Mouse (Mus musculus): Measurements from ENCODE around the gene Ifih1.

The Ifih1 gene

DNA sequence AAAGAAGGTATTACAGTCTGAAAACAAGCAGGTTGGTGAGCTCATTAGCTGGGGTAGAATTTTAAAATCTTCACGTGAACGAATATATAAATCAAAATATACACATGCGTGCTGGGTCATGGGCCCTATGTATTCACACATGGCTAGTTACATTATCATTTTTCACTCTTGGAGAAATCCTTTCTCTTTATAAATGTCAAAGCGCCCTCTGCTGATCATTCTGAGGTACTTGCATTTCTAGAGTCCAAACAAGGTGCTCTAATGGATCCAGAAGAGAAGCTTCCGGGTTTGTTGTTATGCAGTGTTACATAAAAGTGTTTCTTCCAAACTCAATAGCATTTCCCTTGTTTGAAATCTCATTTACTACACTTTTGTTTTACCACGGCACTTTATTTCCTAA, 15.6 kb downstream of the Ifih1 start:
- DNase-seq, result peak in 1 of 2 experiments; percentile 23

DNA sequence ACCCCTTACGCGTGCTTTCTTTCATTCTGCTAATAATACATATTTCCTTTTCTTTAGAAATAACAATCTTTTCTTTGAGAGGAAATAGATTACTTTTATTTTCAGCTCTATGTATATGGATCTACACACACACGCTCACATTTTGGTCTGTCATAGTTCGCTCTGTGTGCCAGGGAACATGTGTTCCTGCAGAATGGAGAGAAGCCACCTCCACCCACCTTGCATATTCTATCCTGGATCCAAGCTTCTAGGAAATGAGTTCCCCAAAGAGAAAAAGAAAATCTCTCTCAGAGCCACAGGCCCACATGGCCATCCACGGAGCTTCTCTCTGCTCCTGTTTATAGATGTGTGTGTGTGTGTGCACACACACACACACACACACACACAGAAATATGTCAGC, 17.7 kb downstream of the Ifih1 start:
- DNase-seq, result no peak

DNA sequence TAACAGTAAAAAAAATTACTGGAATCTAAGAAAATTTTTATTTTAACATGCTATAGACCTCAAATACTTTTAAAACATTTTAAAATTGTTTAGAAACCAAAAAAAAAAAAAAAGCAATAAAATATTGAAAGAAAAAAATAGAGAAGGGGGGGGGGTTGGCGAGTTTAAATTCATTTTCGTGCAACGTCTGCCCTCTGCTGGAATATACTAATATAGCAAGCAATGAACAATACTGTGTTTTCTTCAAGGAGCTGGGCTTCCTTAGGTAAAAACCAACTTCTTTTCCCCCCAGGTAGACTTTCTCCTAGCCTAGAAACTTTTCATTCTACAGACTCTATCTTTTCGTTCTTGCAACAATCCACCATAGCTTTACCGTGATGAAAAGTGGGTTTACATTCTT, 18.3 kb downstream of the Ifih1 start:
- DNase-seq, result no peak

DNA sequence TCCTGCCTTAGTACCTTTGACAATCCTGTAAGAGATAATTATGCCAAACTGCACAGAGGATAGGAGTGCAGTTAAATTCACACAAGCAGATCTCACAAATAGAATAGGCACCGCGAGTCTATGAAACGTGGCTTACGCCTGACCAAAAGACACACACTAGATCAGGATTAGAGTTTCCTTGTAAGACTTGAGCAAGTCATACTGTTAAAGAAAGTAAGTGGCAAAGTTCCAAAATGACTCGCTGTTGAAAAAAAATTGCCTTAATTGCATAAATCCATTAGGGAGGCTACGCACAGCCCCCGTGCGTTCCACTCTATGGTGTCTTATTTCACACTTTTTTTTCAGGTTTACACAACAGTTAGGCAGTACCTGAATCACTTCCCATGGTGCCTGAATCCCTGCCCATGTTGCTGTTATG, 23.0 kb downstream of the Ifih1 start:
- DNase-seq, result no peak

DNA sequence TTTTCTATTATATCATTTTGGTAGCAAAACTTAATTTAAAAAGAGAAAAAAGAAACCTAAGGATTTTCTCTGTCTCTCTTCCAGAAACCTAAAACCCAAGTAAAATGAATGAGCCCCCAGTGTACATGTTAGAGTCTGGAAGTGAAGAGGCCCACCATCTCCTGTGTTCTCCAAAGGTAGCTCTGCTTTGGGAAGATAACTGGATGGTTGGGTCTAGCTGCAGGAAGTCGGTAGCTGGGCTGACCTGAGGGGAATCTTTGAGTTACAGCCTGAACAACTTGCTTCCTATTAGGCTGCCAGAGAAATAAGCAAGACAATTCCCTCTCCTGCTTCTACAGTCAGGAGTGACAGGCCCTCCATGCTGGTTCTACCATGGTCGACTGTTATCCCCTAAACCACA, 26.4 kb downstream of the Ifih1 start:
- no peak for DNase-seq

DNA sequence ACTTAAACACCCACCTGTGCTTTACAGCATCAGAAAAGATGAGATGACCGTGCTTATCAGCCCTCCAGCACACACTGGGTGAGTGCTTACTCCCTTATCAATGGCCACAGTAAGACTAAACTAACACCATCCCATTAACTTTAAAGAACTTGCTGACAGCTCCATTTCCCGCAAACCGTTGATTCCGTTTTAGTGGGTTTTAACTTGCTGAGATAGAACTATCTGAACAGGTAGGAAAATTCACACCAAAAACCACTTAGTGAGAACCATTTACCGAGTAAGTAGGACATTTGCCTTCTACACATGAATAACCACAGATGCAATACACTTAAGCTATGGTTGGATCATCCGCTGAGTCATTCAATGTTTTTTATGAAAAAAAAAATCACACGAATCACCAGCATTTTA, 27.1 kb downstream of the Ifih1 start:
- DNase-seq, result no peak

DNA sequence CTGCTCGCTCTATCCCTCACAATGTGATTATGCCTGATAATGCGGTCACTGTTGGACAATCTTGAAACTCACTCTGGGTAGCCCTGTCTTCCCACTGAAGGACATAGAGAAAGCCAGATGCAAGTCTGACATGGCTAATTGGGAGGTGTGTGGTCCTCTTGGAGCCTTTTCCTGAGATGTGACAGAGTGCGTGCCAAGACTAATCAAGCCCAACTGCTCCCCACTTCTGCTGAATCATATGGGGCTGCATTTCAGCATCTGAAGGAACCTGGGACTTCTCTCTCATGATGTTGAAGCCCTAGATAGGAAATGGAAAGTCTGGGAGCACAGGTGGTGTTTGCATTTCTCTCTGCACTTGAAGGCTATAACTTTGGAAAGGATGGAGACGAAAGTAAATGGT, 32.9 kb downstream of the Ifih1 start:
- no peak for DNase-seq

DNA sequence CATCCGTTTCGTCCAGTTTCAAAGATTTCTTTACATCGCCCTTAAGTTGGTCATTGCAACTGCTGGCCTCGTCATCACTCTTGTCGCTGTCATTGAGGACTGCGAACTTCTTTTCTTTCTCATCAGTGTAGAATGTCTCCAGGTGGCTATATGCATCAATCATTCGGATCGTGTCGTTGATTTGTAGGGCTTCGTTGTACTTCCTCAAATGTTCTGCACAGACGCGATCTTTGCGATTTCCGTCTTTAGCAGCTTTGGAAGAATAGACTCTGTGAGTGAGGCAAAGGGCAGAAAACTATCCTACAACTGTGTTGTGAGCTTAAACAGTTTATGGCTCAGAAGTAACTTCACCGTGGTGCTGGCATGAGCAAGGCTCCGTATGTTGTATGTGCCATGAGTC, 39.9 kb downstream of the Ifih1 start:
- DNase-seq, result no peak

DNA sequence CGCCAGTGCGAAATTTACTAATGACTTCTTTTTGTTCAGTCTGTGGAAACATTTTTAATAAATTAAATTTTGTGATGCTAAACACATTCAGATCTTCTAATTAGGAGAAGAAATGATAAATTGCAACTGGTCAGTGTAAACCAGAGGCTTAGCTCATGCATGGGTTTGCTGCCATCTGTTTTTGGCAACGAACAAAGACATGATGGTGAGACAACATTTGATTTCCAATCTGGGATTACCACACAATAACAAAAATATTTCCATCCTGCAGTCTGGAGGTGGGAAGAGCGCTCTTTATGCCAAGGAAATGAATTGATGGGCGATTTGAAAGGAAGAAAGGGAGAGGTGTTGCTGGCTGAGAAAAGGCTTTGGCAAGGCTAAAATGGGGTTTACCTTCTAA, 42.5 kb downstream of the Ifih1 start:
- no peak for DNase-seq

DNA sequence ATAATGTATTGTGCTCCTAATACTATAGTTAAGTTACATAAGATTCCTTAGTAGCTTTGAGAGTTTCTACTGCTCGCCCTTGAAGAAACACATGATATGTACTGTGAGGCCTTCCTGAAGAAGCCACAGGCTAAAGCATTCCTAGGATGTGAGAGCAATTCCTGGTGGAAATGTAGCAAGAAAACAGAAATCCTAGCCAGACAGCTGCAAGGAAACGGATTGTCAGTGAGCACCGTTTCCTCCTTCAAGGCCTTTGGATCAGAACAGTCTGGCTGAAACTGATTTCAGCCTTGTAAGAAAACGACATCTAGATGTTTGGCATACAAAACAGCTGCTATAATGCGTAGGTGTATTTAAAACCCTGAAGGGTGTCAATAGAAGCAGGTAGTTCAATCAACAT, 49.5 kb downstream of the Ifih1 start:
- no peak for DNase-seq

DNA sequence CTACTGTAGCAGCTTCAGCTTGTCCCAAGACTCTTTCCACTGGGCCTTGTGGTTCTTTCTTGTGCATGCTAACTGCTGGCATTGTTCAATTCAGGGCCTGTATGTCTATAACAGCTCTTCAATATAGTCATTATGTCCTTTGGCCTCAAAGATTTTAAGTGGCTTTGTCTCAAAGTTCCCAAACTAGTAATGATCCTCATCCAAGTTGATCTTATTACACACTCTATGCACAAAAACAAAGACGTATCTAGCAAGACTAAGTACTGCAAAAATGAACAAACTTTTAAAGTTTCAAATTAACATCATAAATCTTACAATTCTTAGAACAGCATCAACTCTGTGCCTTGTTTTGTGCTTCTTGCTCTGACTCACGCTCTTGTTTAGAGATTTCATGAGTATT, 51.6 kb downstream of the Ifih1 start:
- DNase-seq, result no peak

DNA sequence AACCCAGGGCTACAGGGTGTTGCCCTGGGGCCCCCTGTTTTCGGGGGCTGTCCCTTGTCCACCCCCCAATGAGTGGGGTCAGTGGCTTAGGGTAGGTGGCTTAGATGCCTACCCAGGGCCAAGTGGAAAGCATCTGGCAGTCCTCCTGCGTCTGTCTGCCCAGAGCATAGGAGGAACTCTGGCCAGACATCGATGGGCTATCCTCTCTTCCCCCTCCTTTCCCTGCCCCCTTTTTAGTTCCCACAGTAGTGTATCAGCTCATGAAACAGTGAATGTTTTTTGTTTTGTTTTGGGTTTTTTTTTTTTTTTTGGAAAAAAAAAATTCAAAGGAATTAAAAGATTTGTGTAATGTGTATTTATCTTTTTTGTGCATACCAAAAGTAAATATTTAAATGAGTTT, 54.5 kb downstream of the Ifih1 start:
- DNase-seq, result no peak

DNA sequence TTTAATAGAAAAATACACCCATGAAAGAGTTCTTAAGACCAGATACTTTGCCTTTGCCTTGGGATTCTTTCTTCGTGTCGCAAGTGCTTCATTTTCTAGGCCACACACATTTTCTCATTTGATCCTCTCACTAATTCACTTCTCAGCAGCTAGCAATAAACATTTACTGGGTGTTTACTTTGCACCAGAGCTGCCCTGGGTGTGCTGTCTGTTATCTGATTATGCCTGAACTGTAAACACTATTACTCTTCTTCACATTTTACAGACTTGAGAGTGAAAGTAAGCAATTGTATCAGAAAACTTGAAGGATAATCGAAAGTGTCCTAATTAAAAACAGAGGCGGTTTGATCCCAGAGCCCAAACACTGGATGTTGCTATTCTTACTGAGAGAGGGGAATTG, 56.7 kb downstream of the Ifih1 start:
- no peak for DNase-seq

DNA sequence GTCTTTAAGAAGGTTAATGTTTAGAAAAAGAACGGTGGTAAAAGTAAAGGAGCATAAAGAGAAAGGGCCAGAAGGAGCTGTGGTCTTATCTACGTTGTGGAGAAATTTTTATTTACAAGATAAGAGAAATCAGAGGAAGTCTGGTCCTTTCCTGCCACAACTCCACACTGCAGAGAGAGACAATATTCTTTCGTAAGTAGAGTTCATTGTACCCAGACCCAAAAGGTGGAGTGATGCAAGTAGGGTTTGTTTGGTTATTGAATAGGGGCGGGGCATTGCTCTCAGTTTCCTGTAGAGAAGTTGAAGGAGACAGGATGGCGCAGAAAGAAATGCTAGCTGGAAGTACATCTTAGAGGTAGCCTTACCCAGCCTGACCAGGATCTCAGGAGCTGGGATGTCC, 60.3 kb downstream of the Ifih1 start:
- no peak for DNase-seq

DNA sequence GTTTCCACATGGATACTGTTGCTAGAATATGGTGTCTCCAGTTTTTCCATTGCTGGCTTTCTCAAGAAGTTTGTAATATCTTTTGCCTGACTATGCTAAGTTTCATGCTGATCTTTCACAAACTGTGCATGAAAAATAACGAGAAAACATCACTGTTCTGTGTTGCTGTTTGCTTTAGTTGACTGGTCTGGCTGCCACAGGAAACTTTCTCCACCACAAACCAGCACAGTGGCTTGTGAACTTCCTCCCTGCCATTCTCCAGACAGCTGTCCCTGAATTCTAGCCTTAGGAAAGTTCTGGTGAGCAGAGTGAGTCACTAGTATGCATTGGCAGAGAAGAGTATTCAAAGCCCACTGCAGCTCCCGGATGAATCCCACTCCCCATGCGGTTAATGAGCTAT, 71.1 kb downstream of the Ifih1 start:
- DNase-seq, result no peak

DNA sequence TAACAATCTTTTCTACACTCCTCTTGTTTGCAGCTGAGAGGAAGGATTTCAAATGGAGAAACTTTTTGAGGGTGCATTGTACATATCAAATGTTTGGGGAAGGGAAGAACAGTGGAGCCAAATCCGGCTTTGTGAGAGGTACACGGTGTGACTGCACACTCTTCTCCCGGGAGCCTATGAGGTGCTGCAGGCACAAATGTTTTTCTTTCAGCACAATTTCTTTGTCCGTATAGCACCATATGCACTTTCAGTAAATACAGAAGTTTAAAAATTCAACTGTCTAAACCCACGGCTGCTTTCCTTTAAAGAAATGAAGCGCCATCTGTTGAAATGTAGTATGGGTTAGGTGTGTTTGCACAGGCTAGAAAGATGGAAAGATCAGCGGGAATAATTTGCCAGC, 71.8 kb downstream of the Ifih1 start:
- DNase-seq, result no peak

DNA sequence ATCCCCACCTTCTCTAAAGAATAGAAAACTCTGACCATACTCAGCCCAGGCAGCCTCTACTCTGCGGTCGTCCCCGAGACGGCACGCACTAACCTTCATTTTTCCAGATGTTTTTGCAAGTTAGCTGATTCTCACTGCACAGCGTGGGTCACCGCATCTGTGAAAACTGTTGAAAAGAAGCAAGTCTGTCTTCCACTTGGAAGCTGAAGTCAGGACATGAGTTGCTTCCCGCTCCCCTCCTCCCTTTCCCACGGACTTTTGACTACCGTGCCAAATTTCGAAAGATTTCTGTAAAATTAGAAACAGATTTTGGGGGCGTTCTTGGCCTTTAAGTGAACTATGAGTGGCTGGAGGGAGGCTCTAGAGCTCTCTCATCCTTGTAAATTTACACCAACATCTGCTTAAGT, 72.3 kb downstream of the Ifih1 start, which contains the start of gene Fap:
Fap (minus strand) TSS at position 323 of the 407 bp plus-strand sequence.
- no peak for DNase-seq

DNA sequence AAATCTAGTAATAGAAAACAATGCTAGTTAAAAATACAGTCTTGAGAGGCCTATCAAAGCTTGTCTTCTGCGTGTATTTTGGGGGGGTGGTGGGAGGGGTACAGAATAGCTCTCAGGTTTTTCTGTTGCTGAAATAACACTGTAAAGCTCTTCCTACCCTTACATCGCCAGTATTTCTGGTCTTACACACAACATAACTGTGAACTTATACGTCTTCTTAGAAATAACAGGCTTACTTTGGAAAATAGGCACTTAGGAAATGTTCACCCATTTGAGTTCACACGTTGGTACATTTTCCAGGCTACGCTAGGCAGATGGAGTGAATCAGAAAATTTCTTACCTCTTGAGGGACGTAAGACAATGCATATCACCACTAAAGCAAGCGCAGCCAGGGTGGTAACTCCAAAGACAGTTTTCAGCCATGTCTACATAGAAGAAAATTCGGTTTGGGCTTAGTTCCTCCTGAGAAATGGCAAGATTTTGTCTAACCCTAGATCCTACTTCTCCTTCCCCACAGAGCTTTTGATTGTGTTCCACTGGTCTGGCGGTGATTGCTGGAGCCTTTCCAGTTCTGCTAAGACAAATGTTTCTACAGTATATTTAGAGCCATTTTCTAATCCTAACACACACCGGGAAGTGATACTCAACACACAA, 72.8 kb downstream of the Ifih1 start:
- no peak for DNase-seq

DNA sequence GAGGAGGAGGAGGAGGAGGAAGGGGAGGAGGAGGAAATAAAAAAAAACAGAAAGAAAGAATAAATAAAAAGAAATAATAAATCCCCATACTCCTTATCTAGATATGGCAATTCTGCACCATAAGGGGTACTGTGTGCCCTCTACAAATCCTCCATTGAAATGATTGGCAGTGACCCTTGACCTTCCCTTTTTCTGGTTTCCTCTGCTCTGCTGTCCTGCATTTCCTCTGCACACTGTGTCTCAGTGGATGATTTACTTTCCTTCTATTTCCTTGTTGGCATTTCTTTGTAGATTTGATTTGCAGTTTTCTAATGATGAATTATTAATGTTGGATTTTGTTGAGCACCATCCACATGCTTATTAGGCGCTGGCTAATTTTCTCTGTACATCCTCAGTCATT, 81.4 kb downstream of the Ifih1 start:
- no peak for DNase-seq

DNA sequence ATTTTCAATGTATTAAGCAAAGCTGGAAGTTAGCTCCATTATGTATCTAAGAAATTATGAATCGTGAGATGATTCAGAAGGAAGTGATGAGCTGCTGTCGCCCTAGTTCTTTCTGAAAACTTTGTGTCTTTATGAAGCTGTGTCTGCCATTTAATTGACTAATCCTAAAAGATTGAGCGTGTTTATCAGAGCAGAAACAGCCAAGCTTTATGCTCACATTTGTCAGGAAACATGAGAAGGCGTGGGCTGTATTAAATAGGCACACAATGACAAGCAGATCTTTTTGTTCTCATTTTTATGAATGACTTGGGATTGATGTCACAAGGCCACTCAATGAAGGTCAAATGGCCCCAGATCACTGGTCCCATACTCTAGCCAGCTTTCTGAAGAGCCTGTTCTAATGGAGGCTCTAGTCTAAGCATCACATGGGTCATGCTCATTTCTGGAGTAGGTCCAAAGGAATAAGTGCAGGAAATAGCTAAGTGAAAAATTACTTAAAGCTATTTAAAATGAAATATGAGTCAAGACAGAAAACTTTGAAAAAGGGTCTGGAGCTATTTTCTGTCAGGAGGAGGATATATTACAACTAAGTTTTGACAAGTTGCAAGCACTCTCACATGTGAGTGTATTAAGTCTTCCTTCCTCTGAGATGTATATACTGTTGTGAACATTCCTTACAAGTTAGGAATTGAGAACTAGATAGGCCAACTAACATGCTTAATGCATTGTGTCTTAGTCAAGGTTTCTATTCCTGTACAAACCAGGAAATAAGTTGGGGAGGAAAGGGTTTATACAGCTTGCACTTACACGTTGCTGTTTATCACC, 83.2 kb downstream of the Ifih1 start:
- DNase-seq, result no peak

DNA sequence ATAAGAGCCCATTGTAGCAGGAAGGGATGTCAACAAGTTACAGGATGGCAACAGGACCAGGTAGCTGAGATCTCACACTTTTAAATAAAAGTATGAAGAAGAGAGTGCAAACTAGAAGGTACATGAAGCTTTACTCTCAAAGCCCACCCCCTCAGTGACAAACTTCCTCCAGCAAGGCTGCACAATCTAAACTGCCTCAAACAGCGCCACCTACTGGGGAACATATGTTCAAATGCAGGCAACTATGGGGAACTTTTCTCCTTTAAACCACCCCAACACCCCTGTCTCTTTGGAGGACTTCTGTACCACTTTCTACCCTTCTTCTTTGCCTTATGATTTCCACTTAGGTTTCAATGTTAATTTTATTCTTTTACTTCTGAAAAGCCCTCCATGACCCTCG, 88.6 kb downstream of the Ifih1 start:
- no peak for DNase-seq

DNA sequence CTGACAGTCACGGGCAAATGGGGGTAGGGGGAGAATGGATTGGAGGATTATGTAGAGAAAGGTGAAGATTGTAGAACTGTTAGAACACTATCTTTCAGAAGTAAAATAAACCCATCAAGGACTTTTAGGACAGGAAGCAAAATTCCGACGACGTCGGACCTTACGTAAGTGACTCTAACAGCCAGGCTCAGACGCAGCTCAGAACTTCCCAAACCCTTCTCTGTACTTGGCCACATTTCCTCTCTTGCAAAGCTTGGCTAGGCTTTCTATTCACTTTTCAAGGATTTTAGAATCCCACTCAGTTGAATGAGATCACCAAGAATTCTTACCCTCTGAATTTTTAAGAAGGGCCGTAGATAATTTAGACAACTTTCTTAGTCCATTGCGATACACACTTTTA, 89.7 kb downstream of the Ifih1 start:
- DNase-seq, result no peak

DNA sequence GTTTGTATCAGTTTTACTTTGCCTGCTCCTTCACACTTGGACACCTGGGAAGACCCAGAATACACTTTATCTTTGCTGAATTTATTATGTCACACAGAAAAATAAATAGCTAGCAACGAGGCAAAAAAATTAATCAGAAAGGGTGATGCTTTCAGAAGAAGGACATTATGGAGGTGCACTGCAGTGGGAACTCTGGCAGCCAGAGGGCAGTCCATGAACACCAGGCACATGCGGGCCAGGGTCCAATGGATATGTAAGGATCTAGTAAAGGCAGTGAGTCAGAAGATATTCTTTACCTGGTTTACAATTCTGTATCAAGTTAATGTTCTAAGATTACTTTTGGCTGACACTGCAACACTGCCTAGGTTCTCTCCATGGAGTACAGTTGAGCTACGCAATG, 96.4 kb downstream of the Ifih1 start:
- no peak for DNase-seq

DNA sequence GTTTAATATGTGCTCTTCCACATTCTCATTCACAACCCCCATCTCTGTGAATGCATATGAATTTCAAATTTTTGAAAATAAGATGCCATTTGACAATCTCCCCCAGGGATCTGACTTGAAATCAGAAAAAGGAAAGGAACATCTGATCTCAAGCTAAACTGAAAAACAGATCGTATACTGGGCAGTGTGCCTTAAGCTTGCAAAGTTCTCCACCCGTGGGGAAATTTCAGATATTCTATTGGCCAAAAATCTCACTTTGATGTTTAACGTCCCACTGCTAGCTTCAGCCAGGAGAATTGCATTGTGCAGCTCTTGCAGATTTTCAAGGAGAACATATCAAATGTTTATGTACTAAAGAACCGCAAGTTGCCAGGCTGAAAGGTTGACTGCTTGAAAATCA, 96.9 kb downstream of the Ifih1 start:
- no peak for DNase-seq

DNA sequence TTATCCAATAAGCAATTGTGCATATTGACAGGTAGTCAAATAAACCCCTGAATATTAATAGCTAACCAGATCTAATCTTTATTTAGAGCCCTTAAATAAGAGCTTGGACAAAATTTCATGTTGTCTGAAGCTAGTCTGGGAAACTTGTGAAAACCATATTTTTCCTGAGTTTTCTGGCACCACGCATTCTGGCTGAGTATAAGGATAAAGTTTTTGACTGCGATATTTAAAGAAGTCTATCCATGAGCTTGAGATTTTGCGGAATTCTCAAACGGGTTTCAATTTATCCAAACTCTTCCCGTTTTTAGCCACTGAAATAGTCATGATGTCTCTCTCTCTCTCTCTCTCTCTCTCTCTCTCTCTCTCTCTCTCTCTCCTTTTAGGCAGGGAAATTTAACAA, 98.0 kb downstream of the Ifih1 start:
- DNase-seq, result no peak
